Mouse (Mus musculus): Measurements from ENCODE around the gene Otop3.

- peak; percentile 51 for TF ChIP-seq CTCF (IDR thresholded peaks at IDR 0.05; ENCODE audit: control insufficient read depth, insufficient read depth, insufficient read length)
- no peak for TF ChIP-seq CEBPB (IDR thresholded peaks at IDR 0.05; ENCODE audit: low read depth)
These were observed 12.4 kb upstream of the Otop3 start, which contains the start of gene Ush1g for GRCm38 (mm10) chr11:115321906-115322693.

Data from C2C12 (cell line).